Mouse (Mus musculus) R1 (cell line): ENCODE data around the gene Hs6st3.

ENCODE experiments used
- DNase-seq: peaks from one replicate; pipeline ENCODE4 v3.0.0-alpha.2; 2018; ENCODE audit warnings: low read depth, low spot score

Hs6st3 gene

GRCm38 (mm10) chr14:119137906-119138785 lies at the start of gene Hs6st3:
Hs6st3 (plus strand) TSS chr14:119138341.
- peak; percentile 58 for DNase-seq

- peak; percentile 52 for DNase-seq
Observed at GRCm38 (mm10) chr14:119098851-119099569, 39.1 kb upstream of the Hs6st3 start, which contains the start of gene Uggt2. Uggt2 (minus strand) TSS chr14:119099430.

- no peak for DNase-seq
Observed at GRCm38 (mm10) chr14:119099570-119099891, 38.6 kb upstream of the Hs6st3 start.

- no peak for DNase-seq
Observed at GRCm38 (mm10) chr14:119107591-119107990, 30.6 kb upstream of the Hs6st3 start.

GRCm38 (mm10) chr14:119108776-119109301 lies 29.3 kb upstream of the Hs6st3 start:
- DNase-seq, result no peak

GRCm38 (mm10) chr14:119109776-119110218 lies 28.3 kb upstream of the Hs6st3 start:
- DNase-seq, result no peak

- DNase-seq, result no peak
Observed at GRCm38 (mm10) chr14:119112558-119112957, 25.6 kb upstream of the Hs6st3 start.

GRCm38 (mm10) chr14:119123582-119123981 lies 14.6 kb upstream of the Hs6st3 start:
- DNase-seq, result no peak

GRCm38 (mm10) chr14:119124061-119124460 lies 14.1 kb upstream of the Hs6st3 start:
- DNase-seq, result no peak

- no peak for DNase-seq
Observed at GRCm38 (mm10) chr14:119125840-119126239, 12.3 kb upstream of the Hs6st3 start.

GRCm38 (mm10) chr14:119127330-119127729 lies 10.8 kb upstream of the Hs6st3 start:
- DNase-seq, result no peak

GRCm38 (mm10) chr14:119137512-119137905 lies 632 bp upstream of the Hs6st3 start:
- peak; percentile 90 for DNase-seq

- peak; percentile 26 for DNase-seq
Observed at GRCm38 (mm10) chr14:119138786-119139100, 602 bp downstream of the Hs6st3 start.

- DNase-seq, result no peak
Observed at GRCm38 (mm10) chr14:119139381-119139950, 1.3 kb downstream of the Hs6st3 start.

GRCm38 (mm10) chr14:119153088-119153487 lies 14.9 kb downstream of the Hs6st3 start:
- DNase-seq, result no peak

GRCm38 (mm10) chr14:119193905-119194304 lies 55.8 kb downstream of the Hs6st3 start:
- DNase-seq, result no peak

- DNase-seq, result no peak
Observed at GRCm38 (mm10) chr14:119203508-119203907, 65.4 kb downstream of the Hs6st3 start.

- no peak for DNase-seq
Observed at GRCm38 (mm10) chr14:119215576-119216309, 77.6 kb downstream of the Hs6st3 start.

GRCm38 (mm10) chr14:119227709-119228338 lies 89.7 kb downstream of the Hs6st3 start:
- no peak for DNase-seq

- peak; percentile 36 for DNase-seq
Observed at GRCm38 (mm10) chr14:119233598-119233997, 95.5 kb downstream of the Hs6st3 start.

- no peak for DNase-seq
Observed at GRCm38 (mm10) chr14:119247131-119247530, 109.0 kb downstream of the Hs6st3 start.
